Mouse (Mus musculus) forelimb bud, embryonic 11.5 days (tissue): ENCODE results near the gene Gm1604a.
"Not testable (repeated sequence)": the region's sequence is repeated elsewhere in the genome, so short reads cannot be mapped to it uniquely, and the experiment has no call there.

Experiments
- DNase-seq: peaks from one replicate; pipeline ENCODE4 v3.0.0-alpha.2; 2012; ENCODE audit warnings: low read depth, low spot score

Gm1604a gene

DNA sequence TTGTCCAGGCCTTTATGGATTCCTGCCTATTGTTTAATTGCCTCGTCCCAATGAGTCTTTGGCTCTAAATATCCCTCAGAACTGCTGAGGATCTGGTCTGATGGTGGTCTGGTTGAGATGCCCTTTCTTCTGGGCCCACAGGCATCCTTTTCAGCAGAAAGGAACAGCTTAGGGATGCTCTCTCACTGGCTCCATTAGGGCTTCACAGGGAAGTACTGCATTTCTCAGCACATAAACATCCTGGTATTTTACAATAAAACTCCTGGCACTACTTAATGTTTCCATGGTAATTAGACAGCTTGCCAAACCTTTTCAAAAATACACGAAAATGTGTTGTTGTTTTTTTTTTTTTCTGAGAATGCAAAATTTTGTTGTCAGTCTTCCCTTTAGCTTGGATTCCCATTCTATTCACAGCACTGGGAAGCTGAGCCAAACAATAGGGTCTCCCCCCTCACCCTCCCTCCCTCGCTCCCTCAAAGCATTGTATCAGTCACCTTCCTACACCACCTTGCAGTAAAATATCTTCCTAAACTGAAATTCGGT, 43.7 kb downstream of the Gm1604a start:
- not testable (repeated sequence) for DNase-seq

DNA sequence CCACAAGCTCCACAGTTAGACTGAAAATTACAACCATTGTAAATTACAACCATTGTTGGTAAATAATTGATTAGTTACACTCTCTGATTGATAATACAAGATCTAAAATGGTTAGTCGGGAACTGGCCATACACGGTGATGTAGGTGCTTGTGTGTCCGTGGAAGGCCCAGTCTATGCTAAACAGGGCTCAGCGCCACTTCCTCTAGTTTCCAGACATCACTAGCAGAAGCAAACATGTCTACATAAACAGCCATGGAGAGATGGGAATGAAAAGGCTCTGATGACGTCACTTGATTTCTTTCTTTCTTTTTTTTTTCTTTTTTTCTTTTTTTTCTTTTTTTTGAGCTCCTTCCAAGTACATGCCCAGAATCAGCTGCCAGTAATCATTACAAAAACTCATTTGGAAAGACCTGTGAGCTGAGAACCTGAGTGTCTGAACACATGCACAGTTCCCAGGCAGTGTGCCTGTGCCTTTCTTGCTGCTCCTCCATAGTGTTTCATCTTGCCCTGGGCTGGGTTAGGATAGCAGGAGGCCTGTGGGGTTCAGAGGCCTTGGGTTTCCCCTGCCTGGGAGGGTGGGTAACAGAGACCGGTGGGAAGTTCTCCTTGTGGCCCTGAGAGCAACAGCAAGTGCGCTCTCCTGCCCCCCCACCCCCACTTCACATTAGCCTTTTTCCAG, 44.3 kb downstream of the Gm1604a start:
- not testable (repeated sequence) for DNase-seq

DNA sequence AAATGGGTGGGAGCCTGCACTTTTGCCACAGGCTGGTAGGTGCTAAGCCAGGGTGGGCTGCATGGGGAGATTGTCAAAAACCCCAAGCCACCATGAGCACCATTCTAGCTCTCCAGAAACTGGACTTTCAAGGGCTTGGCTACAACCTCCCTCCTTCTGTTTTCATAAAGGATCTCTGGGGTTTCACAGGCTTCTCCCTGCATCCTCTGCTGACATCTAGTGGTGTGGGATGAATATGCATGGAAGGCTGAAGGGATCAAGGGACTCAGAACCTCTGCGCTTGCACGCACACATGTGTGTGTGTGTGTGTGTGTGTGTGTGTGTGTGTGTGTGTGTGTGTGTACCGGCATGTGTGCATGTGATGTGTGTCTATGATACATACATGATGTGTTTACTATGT, 49.1 kb downstream of the Gm1604a start:
- DNase-seq = not testable (repeated sequence)

DNA sequence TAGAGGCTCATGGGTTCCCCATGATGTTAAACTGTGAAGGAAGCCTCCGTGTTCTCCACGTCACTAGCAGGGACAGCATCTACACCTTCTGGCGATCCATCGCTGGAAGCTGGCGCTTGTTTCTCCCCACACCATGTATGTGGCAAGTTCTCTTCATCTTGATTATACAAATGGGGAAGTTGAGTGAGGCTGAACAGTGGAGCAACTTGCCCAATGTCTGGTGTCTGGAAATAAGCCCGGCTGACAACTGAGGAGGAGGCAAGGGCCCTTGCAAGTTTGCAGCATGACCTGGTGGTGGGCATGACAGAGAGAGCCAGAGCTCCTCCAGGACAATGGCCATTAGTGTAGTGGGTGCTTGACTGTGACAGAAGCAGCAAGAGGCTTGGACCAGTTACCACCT, 50.2 kb downstream of the Gm1604a start:
- not testable (repeated sequence) for DNase-seq

DNA sequence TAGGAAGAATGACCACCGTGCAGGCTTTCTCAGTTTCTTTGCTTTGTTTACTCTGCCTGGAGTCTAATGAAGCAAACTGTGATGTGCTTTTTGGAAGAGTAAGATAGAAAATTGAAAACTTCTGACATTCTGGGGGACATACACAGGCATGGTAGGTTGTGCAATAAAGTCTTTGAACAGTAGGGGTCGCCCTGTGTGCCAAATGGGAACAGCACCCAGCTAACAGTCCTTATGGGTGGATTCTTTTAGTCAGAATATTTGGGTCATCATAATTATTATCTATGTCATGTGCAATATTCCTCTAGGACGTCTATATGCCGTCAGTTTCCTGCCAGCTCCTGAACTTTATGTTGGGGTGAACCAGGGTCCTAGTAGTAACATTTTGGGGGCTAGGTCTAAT, 54.2 kb downstream of the Gm1604a start:
- DNase-seq = not testable (repeated sequence)

DNA sequence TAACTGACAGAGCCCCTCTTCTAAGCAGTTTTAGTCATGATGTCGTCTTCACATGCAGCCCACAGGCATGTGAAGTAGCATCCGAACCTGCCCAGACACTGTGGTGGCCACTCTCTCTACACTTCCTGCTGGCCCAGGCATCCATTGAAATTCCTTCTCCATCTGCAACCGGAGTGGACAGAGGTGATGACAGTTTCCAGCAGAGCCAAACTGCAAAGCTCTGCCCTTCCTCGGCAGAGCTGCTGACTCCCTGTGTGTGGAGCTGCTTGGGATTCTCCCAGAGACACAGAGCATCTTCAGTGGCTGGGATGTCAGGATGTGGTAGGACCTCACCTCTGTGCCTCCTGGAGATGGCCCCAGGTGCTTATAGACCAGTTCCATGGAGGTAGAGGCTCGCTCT, 59.2 kb downstream of the Gm1604a start:
- not testable (repeated sequence) for DNase-seq

DNA sequence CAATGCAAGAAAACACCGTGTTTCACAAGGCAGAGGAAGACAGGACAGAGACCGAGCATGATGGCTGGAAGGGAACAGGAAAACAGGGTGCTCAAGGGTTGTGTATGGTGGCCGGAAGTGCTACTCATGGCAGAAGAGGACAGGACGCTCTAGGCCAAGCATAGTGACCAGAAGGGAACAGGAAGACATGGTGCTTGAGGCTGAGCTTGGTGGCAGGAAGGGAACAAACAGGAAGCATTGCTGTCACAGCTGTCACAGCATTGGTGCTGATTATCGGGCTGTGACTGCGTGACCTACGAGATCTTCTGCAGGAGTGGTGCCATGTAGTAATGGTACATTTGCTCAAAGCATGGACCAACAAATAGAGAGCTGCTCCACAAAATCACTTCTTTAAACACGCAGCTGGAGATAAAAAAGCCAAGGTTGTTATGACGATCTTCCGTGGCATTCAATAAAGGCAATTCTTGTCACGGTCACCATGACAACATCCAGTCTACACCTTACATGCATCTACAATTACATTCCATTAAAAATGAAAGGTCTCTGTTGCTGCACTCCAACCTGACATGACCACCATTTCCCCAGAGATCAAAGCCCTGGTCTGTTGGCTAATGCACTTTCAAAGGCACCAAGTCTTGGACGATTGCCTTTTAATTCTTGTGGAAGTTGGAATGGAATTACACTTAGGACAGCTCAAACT, 60.3 kb downstream of the Gm1604a start:
- DNase-seq = not testable (repeated sequence)

DNA sequence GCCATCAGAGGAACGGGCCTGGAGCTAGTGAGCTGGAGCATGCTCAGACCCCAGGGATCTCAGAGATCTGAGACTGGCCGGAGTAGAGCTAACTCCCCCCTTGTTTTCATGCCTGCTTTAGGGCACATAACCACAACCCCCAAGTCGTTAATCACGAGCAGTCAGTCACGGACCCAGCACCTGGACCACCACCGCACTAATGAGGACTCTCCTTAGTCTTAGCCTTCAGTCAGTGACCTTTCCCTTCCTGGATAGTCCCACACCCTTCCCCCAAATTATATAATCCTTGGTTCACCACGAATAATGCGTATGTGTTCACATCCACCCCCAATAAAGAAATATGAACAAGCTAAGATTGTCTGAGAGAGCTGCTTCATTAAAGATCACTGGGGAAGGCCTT, 61.5 kb downstream of the Gm1604a start:
- DNase-seq = peak; percentile 0

DNA sequence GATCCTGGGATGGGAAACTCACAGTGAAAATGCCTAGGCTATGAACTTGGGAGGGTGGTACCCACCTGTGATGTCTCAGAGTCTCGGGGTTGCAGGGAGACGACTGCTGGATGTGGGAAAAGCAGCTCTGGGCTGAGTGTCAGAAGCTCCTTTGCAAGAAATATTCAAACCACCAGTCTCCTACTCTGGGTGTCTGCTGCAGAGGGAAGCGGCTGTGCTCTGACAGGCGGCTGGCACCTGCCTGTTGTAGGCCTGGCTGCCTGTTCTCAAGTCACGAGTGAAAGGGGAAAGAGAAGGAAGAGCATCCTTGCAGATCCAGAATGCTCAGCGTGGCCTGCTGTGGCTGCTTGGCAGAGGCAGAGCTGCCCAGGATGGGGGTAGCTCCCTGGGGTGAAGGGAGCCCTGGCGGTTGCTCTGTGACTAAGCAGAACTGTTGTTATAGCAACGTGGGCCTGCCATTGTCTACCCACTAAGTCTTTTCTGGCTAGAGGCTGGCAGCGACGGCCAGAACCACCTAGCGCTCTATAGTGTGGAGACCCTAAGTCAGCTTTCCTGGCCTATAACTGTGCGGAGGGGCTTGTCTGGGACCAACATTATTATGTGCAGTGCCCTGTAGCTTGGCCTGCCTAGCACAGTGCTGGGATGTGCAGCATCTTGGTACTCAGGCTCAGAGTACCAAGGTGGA, 72.6 kb downstream of the Gm1604a start:
- DNase-seq = not testable (repeated sequence)

DNA sequence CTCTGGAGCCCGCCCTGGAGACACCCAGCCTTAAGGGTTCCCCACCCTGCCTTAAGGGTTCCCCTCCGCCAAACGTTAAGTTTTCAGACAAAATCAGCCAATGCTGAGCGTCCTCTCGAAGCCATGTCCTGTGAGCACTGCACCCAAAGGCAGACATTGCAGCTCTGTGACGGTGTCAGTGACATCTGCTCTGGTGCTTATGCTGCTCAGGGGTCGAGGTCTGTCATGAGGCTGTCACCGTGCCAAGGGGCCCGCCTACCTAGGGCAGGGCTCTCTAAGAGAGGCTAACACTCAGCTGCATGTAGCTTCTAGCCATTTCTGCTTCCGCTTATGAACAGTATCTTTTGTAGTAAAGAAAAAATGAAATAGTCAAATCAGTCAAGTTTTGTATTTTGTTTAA, 73.7 kb downstream of the Gm1604a start:
- DNase-seq = not testable (repeated sequence)

DNA sequence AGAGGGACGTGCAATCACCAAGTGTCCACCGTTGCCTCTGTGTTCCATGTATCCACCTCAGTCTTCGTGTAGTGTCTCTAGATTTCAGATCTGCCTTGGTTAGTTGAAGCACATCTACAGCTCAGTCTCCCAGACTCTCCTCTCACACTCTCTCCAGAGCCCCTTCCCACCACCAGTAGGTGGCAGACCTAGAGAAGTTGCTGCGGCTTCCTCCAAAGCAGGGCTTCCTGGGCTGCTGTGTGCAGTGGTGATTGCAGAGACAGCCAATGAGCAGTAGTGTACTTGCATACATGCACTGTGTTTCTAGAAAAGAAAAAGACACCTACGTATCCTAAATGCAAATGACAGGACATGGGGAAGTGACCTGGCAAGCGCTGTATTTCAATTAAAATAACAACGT, 77.6 kb downstream of the Gm1604a start:
- not testable (repeated sequence) for DNase-seq

DNA sequence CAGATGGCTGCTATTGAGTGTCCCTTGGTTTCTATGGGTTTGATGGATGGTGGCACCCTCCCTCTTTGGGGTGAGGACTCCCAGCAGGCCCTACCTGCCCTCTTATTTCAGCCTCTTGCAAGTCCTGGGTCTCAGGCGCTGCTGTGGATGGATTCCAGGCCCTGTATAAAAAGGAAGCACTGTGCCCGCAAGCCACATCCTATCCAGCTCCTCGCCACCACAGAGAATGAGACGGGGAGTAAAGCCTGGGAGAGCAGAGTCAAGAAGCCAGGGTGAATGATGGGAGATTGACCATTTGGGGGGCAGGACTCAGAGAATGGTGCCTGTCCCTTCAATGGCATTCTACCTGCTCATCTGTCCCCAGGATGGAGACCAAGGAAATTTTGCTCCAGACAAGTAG, 86.3 kb downstream of the Gm1604a start:
- not testable (repeated sequence) for DNase-seq

DNA sequence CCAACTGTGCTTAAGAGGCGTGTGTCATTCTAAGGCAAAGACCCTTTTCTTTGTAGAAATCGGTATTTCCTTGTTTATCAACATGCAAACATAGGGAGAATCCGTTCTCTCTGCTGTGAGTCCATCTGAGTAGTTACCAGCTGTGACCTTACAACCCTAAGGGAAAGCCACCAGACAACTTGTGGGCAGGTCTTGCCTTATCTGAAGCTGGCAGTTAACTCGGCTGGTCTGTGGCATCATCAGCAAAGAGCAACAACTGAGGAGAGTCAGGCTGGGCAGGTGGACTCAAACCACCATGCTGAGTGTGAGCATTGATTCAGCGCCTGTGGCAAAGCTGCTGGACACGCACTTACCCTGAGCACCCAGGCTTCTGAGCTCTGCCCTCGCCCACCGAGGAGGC, 90.9 kb downstream of the Gm1604a start:
- DNase-seq = not testable (repeated sequence)

DNA sequence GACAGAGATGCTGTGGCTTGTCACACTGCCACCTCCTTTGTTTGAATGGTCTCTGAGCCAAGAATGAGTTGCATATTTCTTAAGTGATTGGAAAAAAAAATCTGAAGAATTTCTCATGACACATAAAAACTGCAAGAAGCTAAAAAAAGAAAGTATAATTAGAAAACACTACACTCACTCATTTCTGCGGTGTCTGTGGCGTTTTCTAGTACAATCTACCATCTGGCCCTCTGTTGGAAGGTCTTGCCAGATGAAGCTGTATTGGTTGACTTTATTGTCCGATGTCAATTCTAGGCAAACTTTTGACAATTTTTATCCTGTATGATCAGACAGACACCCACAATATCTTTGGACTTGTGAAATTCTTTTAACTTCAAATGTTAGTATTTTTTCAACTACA, 95.5 kb downstream of the Gm1604a start:
- DNase-seq = not testable (repeated sequence)

DNA sequence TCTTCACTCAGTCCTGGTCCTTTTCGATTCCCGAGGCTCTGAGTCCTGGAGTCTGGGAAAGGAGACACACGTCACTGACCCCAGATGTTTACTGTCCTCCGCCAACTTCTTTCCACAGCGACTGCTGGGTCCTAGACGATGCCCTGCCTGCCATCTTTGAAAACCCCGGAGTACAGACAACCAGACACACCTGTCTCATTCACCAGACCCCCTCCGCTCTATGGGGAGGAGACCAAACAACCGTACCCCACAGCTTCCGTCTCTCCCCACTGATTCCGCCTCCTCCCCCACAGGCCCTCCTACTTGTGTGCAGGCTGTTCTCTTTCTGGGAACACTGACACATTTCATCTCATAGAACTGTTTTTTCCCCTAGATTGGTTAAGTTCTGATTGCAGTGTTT, 97.2 kb downstream of the Gm1604a start:
- DNase-seq = not testable (repeated sequence)

DNA sequence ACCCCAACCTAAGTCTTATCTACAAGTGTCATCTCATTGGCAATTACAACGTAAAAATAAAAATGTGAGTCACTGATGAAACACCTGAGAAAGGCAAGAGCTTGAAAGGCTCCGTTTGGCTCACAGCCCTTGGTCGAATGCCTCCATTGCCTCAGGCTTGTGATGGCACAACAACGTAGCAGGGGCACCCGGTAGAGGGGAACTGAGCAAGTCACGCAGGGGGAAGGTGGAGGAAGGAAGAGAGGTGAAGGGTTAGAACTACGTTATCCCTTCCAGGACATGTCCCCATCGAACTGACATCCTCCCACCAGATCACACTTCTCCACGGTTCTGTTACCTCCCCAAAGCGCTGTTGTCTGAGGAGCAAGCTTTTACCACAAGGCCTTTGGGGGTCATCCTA, 101.1 kb downstream of the Gm1604a start:
- not testable (repeated sequence) for DNase-seq

DNA sequence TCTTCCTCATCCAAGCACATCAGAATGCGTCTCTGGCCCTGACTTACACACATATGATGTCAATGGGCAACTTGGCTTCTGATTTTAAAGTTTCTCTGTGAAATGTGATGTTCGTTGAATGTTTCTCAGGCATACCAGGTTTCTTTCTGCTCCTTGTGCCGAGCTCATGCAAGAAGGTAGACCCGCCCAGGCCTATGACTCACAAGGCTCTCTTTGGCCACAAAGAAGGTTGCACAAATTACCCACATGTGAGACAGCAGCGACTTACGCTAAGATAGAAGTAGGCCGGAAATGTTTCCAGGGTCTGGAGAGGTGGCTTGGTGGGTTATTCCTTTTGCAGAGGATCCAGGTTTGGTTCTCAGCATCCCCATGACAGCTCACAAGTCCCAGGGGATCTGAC, 108.6 kb downstream of the Gm1604a start:
- not testable (repeated sequence) for DNase-seq

DNA sequence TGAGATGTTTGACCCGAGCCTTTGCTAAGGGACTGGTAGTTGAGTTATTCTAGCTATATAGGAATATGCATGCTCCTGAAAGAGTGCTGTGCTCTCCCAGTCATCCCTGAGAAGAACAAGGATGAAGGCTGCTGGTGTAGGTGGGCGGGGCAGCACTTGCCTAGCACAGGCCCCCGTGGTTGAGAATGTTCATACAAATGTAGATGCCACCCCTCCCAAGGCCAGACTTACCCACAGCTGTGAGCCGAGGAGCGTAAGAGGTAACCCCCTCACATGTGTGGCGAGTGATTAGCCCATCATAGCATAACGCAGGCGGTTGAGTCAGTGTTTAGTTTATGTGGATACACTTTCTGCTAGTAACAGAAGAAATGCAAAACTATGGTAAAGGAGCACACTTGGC, 109.9 kb downstream of the Gm1604a start:
- not testable (repeated sequence) for DNase-seq
